Mouse (Mus musculus): Measurements from ENCODE around the gene Trpc3.
"Not testable (repeated sequence)": the region's sequence is repeated elsewhere in the genome, so short reads cannot be mapped to it uniquely, and the experiment has no call there.

Gene Trpc3

DNA sequence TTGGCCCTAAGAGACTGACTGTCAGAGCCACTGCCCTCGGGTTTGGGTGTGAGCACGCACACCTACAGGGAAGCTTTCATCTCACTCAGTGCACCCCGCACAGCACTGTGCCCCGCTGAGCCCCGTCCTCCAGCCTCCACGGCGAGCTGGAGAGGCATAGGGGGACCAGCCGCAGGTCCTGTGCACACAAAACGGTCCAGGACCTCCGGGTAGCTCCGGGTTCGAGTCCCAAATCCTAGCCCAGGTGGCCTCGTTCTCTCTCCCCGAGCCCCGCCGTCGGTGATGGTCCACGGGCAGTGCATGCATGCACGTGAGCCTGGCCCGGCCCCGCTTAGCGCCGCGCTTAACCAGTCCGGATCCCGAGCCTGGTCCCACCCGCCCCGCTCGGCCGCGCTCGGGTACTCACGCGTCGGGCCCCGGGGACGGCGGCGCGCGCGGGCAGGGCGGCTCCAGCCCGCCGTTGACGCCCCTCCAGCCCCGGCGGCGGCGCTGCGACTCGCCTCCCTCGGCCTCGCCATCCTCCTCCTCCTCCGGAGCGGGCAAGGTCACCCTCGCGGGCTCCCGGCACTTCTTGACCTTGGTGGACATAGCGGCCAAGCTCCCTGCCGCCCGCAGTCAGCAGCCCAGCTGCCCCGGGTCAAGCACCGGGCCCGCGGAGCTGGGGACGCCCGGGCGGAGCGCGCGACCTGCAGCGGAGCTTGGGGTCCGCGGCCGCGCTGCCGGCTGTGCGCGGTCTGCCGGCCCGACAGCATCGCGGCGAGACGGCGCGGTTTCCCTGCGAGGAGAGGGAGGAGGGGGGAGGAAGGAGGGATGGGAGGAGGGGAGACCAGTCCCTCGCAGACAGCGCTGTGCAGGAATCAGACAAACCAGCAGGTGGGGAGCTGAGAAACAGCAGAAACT is at the start of gene Trpc3:
TSS of gene Trpc3 (minus strand) at position 776 of the 900 bp plus-strand sequence.
- DNase-seq (ENCODE audit: low read depth, low spot score) = peak; percentile 45

DNA sequence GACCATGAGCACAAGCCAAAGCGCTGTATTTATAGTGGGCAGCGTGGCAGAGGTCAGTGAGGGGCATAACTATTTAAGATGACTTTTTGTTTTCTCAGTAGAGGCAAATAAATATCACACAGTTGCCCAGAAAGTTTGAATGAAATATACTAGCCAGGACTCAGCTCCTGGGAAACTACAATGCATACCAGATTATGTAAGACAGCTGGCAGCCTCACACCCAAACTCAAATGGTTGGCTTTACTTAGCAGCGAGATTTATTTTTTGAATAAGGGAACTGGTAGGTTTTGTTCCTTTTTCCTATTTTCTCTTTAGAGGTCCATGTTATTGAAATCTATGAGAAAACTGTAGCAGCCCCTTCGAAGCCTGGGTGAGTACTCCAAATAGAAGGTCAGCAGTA is 48.1 kb upstream of the Trpc3 start:
- no peak for DNase-seq (ENCODE audit: low read depth, low spot score)

DNA sequence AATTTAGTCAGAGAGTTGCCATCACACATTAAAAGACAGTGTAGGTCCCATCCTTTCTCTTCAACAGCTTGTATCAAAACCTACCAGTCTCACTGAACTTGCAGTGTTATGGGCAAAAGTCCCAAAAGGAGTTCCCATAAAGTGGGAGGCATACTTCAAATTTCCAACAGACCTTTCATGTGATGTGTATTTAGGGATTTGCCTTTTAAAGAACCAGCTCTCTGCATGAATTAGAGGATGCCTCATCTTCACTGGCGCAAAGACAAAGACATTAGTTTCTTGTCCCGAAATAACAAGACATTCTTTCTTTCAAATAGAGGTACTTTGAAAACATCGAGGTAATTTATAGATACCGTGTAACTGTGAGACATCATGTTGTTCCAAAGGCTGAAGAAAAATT is 43.1 kb upstream of the Trpc3 start:
- DNase-seq (ENCODE audit: low read depth, low spot score) = no peak

DNA sequence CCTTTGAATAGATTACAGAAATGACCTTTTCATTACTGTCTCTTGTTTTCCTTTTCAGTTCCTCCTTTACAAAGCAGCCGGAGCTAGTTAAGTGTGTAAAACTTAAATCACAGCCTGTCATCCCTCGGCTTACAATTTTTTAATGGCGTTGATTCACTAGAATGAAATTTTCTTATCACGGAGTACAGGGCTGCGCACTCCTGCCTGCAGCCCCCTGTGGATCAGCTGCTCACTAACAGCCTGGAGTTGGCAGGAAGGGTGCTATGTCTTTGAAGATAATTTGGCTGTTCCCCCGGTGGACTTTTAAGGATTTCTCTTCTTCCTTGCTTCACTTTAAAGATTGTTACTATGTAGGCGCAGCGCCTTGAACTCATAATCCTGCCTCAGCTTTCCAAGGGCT is 36.6 kb upstream of the Trpc3 start:
- no peak for DNase-seq (ENCODE audit: low read depth, low spot score)

DNA sequence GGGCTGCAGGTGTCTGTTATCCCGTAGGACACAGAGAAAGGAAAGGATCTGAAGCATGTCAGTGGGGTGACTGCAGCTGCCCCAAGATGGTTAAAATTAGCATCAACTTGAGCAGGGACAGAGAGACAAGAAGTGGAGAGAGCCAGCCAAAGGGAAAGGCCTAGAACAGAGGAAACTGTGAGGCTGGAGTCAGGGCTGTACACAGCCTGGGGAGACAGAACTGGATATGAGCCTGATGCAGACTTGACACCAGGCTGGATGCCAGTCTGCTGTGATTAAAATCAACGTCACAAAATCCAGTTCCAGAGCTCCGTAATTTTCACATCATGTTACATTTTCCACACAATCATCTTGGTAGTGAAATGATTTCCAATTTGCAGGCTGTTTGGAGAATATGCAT is 31.9 kb upstream of the Trpc3 start:
- DNase-seq (ENCODE audit: low read depth, low spot score) = no peak

DNA sequence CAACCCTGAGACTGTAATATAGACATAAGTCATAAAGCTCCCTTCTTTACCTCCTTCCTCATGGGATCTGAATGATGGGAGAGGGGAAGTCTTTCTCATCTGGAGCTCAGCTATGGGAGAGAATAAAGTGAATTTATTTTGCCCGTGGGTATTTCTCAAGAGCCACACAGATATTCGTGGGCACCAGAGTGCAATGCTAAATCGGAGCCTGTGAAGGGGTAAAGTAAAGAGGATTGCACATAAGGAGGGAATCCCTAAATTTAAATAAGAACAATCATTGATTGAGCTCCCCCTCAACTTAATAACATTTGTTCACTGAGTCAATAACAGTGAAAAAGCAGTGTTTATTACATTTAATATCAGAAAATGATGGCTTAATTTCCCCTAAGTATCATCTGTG is 19.6 kb upstream of the Trpc3 start:
- DNase-seq (ENCODE audit: low read depth, low spot score) = no peak

DNA sequence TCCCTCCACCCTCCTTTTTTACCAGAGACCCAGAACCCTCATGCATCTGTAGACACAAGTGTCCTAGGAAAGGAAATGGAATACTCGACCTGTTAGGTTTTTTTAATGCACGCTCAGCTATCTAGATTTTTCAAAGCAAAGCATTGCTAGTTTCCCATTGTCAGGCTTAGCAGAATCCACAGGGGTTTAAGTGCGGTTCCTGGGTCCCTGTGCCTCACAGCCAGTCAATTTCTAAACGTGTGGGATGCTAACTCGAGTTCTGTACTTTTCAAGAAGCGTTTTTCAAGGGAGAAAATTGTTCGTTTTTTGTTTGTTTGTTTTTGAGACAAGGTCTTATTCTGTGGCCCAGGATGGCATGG is 304 bp upstream of the Trpc3 start:
- no peak for DNase-seq (ENCODE audit: low read depth, low spot score)

DNA sequence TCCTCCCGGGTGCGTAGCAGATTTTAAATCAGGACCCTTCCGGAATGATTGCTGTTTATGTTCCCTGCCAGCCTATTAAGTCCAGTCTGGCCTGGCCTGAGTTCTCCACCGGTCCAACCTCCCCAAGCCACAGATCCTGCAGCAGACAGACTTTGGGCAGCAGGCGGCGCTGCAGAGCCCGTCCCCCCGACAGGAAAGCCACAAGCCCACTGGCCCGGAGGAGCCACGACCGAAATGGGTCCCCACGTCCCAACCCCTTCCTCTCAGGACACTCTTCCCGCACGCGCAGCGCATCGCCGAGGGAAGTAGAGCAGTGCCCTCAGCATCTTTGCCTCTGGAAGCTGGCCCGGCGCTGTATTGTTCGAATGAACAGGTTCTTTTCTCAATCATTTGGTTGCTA is 1.1 kb downstream of the Trpc3 start:
- DNase-seq (ENCODE audit: low read depth, low spot score) = peak; percentile 59

DNA sequence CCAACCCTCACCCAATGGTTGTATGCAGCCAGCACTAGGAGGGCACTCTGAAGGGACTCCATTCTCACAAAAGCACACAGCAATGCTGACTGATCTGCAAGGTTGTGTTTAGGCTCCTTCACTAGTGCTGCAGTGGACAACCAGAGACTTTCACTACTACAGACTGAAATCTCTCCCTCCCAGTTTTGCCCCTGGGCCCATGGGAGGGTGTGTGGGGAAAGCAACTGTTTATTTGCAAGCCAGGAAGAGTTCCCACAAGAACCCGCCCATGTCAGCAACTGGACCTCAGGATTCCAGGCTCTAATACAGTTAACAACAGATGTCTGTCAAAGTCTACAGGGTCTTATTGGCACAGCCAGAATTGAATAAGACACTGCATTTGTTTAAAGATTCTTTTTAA is 14.1 kb downstream of the Trpc3 start:
- DNase-seq (ENCODE audit: low read depth, low spot score) = no peak

DNA sequence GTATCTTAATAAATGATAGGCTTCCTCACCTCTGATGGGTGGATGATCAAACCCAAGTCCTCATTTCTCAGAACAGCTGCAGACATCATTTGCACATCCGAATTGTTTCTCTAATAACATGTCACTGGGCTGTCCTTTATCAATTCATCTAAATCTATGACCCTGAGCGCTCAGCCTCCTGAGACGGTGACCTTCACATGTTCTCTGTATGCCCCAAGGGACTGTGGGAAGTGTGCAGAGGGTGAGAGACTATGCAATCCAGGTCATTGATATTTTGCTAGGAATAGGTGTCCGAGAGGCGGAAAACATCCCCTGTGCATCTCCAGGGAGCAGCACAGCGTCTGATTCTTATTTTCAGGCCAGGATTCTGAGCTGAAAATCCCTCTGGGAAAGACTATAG is 22.2 kb downstream of the Trpc3 start:
- DNase-seq (ENCODE audit: low read depth, low spot score) = no peak

DNA sequence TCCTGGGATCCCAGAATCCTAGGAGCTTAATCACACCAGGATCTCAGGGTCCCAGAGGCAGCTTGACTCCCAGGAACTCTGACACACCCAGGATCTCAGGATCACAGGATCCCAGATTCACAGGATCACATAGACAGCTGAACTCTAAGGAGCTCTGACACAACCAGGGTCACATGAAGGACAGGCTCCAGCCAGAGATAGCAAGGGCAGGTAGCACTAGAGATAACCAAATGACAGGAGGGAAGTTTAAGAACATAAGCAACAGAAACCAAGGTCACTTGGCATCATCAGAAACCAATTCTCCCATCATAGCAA is 44.8 kb downstream of the Trpc3 start:
- DNase-seq (ENCODE audit: low read depth, low spot score) = not testable (repeated sequence)

DNA sequence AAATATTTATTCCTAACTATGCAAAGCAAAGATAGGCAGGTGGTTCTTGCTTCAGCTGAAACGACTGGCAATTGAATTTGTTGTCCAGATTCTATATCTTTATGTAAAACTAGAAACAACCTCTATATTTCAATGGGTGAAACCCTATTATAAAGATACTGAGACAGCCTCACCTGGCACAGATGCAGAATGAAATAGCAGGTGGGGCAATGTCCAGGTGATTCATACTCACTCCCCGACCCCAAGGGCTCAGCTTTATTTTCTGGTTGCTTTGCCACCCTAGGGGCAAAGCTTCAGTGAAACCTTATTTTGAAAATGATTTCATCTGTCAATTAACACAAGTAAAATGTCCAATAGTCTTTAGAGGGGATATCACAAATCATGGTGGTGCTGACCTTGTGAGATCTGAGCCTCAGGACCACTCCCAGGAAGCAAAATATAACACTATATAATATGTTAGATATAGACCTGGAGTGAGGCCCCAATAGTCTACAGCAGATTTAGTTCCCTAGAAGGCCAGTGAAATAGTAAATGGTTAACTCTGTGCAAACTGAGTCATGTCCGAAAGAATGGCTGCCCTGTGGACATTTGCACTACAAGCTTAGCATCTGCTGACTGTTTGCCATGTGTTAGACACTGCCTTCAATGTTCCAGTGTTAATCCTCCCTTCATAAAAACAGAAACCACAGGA is 45.3 kb downstream of the Trpc3 start:
- DNase-seq (ENCODE audit: low read depth, low spot score) = no peak

DNA sequence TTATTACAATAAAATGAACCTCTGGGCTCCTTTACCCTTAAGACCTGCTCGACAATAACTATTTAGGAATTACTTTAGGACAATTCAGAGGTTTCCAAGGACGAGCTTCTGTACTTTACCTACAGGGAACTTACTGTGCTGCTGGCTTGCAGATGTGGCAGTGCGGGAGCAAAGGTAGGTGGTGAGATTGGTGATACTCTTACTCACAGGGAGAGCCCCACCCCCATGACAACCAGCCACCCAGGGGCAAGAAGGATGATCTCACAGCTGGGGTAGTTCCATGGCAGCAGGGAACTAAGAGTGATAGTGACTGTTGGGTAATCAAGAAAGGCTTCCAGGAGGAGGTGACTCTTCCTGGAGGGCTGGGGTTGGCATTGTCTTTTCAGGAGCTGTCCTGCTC is 46.6 kb downstream of the Trpc3 start:
- DNase-seq (ENCODE audit: low read depth, low spot score) = no peak

DNA sequence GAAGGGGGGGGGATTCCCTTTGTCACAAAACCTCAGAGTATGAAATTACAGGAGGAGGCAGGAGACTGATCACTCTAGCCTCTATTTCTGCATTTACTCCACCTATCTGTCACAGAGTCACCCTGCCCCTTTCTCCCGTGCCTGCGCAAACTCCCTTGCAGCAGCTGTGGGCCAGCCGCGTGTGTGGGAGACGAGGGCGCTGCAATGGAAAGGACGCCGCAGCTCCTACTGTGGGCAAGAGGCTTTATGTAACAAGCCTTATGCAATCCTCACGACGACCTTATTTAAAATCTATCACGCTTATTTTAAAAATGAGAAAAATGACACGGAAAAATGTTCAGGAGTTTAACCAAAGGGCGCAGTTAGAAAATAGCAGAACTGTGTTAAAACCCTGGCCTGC is 47.2 kb downstream of the Trpc3 start:
- no peak for DNase-seq (ENCODE audit: low read depth, low spot score)

DNA sequence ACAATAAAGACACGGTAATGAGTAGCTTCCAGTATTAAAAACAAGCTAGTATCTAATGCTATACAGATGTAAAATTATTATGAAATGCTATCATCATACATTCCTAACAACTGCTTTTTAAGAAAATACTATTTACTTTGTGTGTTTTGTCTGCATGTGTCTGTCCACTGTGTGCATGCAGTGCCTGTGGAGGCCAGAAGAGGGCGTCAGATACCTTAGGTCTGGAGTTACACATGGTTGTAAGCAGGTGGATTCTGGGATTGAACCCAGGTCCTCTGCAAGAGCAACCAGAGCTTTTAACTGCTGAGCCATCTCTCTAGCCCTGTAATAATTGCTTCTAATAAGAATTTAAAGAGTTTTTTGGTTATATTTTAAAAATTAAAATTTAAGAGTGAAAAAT is 49.2 kb downstream of the Trpc3 start:
- no peak for DNase-seq (ENCODE audit: low read depth, low spot score)

DNA sequence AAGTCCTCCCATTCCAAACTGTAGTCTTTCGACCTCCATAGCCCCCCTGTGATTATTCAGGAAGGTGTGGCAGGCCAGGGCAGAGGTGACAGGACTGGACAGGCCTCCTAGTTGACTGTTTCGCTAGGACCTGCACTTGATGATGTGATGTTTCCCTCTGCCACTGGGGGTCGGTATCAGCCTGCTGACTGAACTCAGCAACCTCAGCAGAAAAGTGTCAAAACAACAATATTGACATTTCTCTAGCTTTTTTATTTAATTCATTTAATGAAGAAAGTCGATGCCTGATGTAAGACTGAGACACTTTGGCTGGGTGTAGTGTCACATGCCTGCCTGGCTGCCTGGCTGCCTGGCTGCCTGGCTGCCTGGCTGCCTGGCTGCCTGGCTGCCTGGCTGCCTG is 54.5 kb downstream of the Trpc3 start:
- DNase-seq (ENCODE audit: low read depth, low spot score) = peak; percentile 29

DNA sequence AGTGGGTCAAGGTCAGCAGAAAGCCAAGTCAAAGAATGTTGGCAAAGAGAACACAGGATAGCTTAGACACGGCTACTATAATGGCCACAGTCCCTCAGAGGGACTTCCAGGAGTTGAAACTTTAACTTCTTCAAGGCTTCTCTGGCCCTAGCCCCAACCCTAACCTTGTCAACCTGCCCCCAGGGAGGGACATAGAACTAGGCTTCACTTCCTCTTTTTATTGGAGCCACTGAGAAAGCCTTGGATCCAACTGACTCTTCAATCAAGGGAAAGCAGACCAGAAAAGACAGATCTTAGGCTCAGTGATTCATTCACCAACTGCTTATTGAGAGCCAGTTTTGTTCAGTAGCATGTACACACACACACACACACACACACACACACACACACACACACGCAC is 63.2 kb downstream of the Trpc3 start:
- DNase-seq (ENCODE audit: low read depth, low spot score) = no peak

DNA sequence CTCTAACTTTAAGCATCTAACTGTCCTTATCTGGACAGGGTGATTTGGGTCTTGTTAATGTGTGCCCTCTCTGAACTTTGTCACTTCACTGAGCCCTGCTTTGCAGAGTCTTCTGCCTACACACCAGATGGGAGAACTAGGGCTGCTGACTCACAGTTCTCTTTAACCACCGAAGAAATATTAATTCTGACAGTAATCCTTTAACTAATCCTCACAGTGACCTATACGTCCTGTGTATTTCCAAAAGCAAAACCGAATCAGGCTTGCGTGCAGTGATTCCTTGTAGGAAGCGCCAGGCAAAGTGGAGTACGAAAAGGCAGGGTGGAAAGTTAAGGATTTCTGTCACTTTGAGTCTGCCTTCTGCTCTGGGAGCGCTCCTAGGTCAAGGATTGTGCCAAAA is 71.8 kb downstream of the Trpc3 start:
- peak; percentile 71 for DNase-seq (ENCODE audit: low read depth, low spot score)

DNA sequence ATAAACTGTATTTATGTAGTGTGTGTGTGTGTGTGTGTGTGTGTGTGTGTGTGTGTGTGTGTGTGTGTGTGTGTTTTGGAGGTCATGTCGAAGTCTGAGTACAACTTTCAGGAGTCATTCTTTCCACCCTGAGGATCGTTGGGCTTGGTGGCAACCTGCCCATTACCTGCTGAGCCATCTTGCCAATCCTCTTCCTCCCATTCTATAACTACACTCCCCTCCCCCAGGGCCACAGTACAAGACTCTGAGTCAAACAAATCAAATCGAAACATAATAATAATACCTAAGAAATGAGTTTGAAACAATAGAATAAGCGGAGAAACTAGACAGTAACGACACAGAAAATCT is 76.1 kb downstream of the Trpc3 start:
- DNase-seq (ENCODE audit: low read depth, low spot score) = no peak

DNA sequence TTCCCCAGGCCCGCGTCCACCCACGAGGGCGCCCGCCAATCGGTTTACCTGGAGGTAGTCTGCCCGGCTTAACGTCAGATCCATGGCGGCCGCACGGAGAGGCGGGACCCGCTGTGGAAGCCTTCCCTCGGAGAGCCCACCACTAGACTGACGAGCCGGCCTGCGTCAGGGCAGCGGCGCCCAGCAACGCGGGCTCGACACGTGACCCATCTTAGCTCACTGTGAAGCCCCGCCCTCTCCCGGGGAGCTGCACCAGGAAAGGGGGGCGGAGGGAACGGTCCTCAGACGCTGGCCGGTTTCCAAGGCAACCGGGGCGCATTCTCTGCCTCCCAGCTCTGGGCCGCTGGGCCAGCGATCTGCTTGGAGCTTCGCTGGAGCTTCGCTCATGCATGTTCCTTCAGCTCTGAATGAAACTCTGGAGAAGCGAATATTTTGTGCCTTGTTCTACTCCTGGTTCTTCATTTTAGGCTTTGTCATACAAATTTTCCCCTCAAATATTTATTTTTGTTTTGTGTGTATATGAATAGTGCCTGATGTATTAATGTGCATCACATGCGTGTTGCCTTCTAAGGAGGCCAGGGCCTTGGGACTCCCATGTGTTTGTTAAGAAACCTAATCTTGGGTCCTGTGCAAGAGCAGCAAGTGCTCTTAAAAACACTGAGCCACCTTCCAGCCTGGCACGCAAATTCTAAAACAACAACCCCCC is 76.6 kb downstream of the Trpc3 start, which contains the start of gene Bbs7:
TSS of gene Bbs7 (minus strand) at position 276 of the 706 bp plus-strand sequence.
- peak; percentile 95 for DNase-seq (ENCODE audit: low read depth, low spot score)

DNA sequence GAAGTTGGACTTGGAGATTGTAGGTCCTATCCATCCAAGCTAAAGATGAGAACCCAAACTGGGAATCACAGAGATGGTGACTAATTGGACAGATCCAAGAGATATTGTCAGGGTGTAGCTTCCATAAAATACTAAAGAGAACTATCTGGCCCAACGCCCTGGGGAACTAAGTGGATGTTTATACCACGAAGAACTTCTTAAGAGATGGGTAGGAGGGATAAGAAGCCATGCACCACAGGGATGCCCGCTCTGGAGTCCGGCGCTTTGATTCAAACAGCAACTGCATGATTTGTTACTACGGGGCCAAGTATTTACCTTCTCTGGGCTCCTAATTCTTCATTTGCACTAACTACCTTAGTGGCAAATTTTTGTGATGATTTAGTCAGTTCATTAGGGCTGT is 77.3 kb downstream of the Trpc3 start:
- DNase-seq (ENCODE audit: low read depth, low spot score) = no peak

DNA sequence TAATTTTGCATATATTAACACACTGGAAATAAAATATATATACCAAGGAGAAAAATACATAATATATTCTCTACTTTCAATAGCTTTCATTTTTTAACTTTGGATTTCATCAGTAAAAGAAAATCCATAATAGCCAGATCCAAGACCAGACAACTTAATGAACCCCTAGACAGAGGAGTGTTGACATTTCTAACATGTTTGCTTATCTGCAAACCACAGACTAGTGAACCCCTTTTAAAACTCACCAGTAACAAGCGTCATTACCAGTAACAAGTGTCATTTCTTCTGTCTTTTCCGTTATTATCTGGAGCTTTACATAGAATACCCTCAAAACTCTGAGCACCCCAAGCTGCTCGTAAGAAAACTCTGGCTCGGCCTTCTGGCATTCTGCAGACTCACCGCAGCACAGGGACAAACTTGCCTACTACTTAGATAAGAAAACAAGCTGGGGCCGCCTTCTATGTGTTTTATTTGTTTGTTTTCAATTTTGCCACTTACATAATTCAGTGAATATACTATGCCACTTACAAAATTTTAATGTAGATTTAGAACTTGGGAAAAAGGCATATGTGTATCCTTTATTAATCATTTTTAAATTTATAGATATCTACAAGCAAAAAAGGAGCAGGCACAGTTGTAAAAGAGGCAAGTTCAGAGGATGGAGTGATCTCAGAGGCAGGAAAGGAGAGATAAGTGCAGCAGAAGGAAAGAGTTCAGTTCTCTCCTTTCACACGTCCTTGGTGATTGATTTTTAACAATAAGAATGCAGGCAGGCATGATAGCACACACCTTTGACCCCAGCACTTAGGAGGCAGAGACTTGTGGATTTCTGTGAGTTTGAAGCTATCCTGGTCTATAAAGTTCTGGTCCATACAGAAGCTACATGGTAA is 83.8 kb downstream of the Trpc3 start:
- DNase-seq (ENCODE audit: low read depth, low spot score) = no peak

All from retina, postnatal 7 days (tissue).